Mouse (Mus musculus): ENCODE measurements around the gene Ctdsp2. TPM values are rescaled to one million over a fixed set of nuclear protein-coding genes. Genes with fewer than 3 reads are reported as not detected.

Gene Ctdsp2
- polyA plus RNA-seq, 1 experiment: 179 TPM

- Histone ChIP-seq H3K27ac (ENCODE audit: control insufficient read depth, insufficient read depth, low read length) (no peak overlapping the region), H3K27me3 (ENCODE audit: control insufficient read depth, insufficient read depth, low read length) (no peaks in the 10 kb centered on the region), H3K4me3 (ENCODE audit: control insufficient read depth, insufficient read depth, low read length) (no peak overlapping the region), H3K36me3 (ENCODE audit: control insufficient read depth, insufficient read depth, low read length) (peaks cover 45% of the 10 kb centered on the region), H3K4me1 (replicated peaks; ENCODE audit: control insufficient read depth, insufficient read depth, low read length) (no peaks in the 10 kb centered on the region)
- no peak for DNase-seq
- TF ChIP-seq POLR2A (IDR thresholded peaks at IDR 0.05; ENCODE audit: control insufficient read depth, extremely low read depth, insufficient read depth, low read length, poor library complexity) (no peak), CTCF (IDR thresholded peaks at IDR 0.05; ENCODE audit: borderline replicate concordance, control insufficient read depth, extremely low read depth, insufficient read depth, low read length, poor library complexity) (no peak)
- 73% methylated on average over 13 of the region's 13 CpGs for WGBS
Observed at GRCm38 (mm10) chr10:126997340-126998113, 19.0 kb downstream of the Ctdsp2 start.

- H3K4me1 ChIP-seq (replicated peaks; ENCODE audit: control insufficient read depth, insufficient read depth, low read length): no peaks in the 10 kb centered on the region
- H3K27me3 ChIP-seq (ENCODE audit: control insufficient read depth, insufficient read depth, low read length): no peaks in the 10 kb centered on the region
- no peak within 1 kb of the TSS for H3K4me3 ChIP-seq (ENCODE audit: control insufficient read depth, insufficient read depth, low read length)
- 95% methylated on average over 5 of the region's 5 CpGs for WGBS
- TF ChIP-seq POLR2A (IDR thresholded peaks at IDR 0.05; ENCODE audit: control insufficient read depth, extremely low read depth, insufficient read depth, low read length, poor library complexity) (no peak), CTCF (IDR thresholded peaks at IDR 0.05; ENCODE audit: borderline replicate concordance, control insufficient read depth, extremely low read depth, insufficient read depth, low read length, poor library complexity) (no peak)
- no peak within 1 kb of the TSS for H3K27ac ChIP-seq (ENCODE audit: control insufficient read depth, insufficient read depth, low read length)
- no peak for DNase-seq
- H3K36me3 ChIP-seq (ENCODE audit: control insufficient read depth, insufficient read depth, low read length): peaks cover 19% of the 10 kb centered on the region
Observed at GRCm38 (mm10) chr10:127000529-127000928, 22.0 kb downstream of the Ctdsp2 start, which contains the start of gene Avil. Avil (plus strand) TSS chr10:127000709.

GRCm38 (mm10) chr10:127001297-127001696 lies 22.8 kb downstream of the Ctdsp2 start:
- H3K4me3 ChIP-seq (ENCODE audit: control insufficient read depth, insufficient read depth, low read length): no peak overlapping the region
- WGBS: 78% methylated on average over 9 of the region's 9 CpGs
- no peak overlapping the region for H3K27ac ChIP-seq (ENCODE audit: control insufficient read depth, insufficient read depth, low read length)
- TF ChIP-seq POLR2A (IDR thresholded peaks at IDR 0.05; ENCODE audit: control insufficient read depth, extremely low read depth, insufficient read depth, low read length, poor library complexity): no peak
- no peak for TF ChIP-seq CTCF (IDR thresholded peaks at IDR 0.05; ENCODE audit: borderline replicate concordance, control insufficient read depth, extremely low read depth, insufficient read depth, low read length, poor library complexity)
- no peaks in the 10 kb centered on the region for H3K4me1 ChIP-seq (replicated peaks; ENCODE audit: control insufficient read depth, insufficient read depth, low read length)
- H3K36me3 ChIP-seq (ENCODE audit: control insufficient read depth, insufficient read depth, low read length): peaks cover 13% of the 10 kb centered on the region
- no peaks in the 10 kb centered on the region for H3K27me3 ChIP-seq (ENCODE audit: control insufficient read depth, insufficient read depth, low read length)
- DNase-seq: no peak

DNA sequence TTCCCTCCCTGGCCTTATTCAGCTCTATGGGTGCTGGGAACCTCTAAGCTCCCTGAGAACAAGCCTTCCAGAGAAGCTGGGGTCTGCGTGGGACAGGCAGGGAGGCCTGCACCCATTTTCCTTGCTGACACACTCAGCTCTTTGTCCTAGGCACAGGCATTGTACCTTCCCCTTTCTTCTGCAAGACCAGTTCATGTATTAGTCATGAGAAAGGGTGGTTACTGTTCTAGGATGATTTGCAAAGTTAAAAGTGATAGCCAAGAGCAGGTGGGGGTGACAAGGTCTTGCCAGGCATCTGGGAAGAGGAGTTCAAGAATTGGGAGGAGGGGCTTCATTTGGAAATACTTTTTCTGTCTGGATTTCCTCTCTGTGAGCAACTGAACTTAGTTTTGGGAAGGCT lies 23.5 kb downstream of the Ctdsp2 start:
- H3K4me1 ChIP-seq (replicated peaks; ENCODE audit: control insufficient read depth, insufficient read depth, low read length): no peaks in the 10 kb centered on the region
- no peak overlapping the region for H3K4me3 ChIP-seq (ENCODE audit: control insufficient read depth, insufficient read depth, low read length)
- H3K27me3 ChIP-seq (ENCODE audit: control insufficient read depth, insufficient read depth, low read length): no peaks in the 10 kb centered on the region
- DNase-seq: no peak
- WGBS: 79% methylated on average over 1 of the region's 1 CpGs
- H3K36me3 ChIP-seq (ENCODE audit: control insufficient read depth, insufficient read depth, low read length): peaks cover 13% of the 10 kb centered on the region
- H3K27ac ChIP-seq (ENCODE audit: control insufficient read depth, insufficient read depth, low read length): no peak overlapping the region
- TF ChIP-seq CTCF (IDR thresholded peaks at IDR 0.05; ENCODE audit: borderline replicate concordance, control insufficient read depth, extremely low read depth, insufficient read depth, low read length, poor library complexity) (no peak), POLR2A (IDR thresholded peaks at IDR 0.05; ENCODE audit: control insufficient read depth, extremely low read depth, insufficient read depth, low read length, poor library complexity) (no peak)

GRCm38 (mm10) chr10:127002765-127003164 lies 24.2 kb downstream of the Ctdsp2 start:
- no peak for DNase-seq

GRCm38 (mm10) chr10:127003334-127003733 lies 24.8 kb downstream of the Ctdsp2 start:
- H3K27ac ChIP-seq (ENCODE audit: control insufficient read depth, insufficient read depth, low read length): no peak overlapping the region
- no peaks in the 10 kb centered on the region for H3K4me1 ChIP-seq (replicated peaks; ENCODE audit: control insufficient read depth, insufficient read depth, low read length)
- no peaks in the 10 kb centered on the region for H3K27me3 ChIP-seq (ENCODE audit: control insufficient read depth, insufficient read depth, low read length)
- TF ChIP-seq CTCF (IDR thresholded peaks at IDR 0.05; ENCODE audit: borderline replicate concordance, control insufficient read depth, extremely low read depth, insufficient read depth, low read length, poor library complexity): no peak
- TF ChIP-seq POLR2A (IDR thresholded peaks at IDR 0.05; ENCODE audit: control insufficient read depth, extremely low read depth, insufficient read depth, low read length, poor library complexity): no peak
- peaks cover under 1% of the 10 kb centered on the region for H3K36me3 ChIP-seq (ENCODE audit: control insufficient read depth, insufficient read depth, low read length)
- 93% methylated on average over 8 of the region's 8 CpGs for WGBS
- no peak overlapping the region for H3K4me3 ChIP-seq (ENCODE audit: control insufficient read depth, insufficient read depth, low read length)
- no peak for DNase-seq

More at GRCm38 (mm10) chr10:127002765-127003164, 24.2 kb downstream of the Ctdsp2 start:
- H3K27me3 ChIP-seq (ENCODE audit: control insufficient read depth, insufficient read depth, low read length): no peaks in the 10 kb centered on the region
- no peaks in the 10 kb centered on the region for H3K4me1 ChIP-seq (replicated peaks; ENCODE audit: control insufficient read depth, insufficient read depth, low read length)
- no peak overlapping the region for H3K27ac ChIP-seq (ENCODE audit: control insufficient read depth, insufficient read depth, low read length)
- 82% methylated on average over 5 of the region's 5 CpGs for WGBS
- TF ChIP-seq CTCF (IDR thresholded peaks at IDR 0.05; ENCODE audit: borderline replicate concordance, control insufficient read depth, extremely low read depth, insufficient read depth, low read length, poor library complexity) (no peak), POLR2A (IDR thresholded peaks at IDR 0.05; ENCODE audit: control insufficient read depth, extremely low read depth, insufficient read depth, low read length, poor library complexity) (no peak)
- H3K4me3 ChIP-seq (ENCODE audit: control insufficient read depth, insufficient read depth, low read length): no peak overlapping the region
- peaks cover 6% of the 10 kb centered on the region for H3K36me3 ChIP-seq (ENCODE audit: control insufficient read depth, insufficient read depth, low read length)

Data from thymus, adult 2 months (tissue).